Mouse (Mus musculus) megakaryocyte-erythroid progenitor cell, adult 5-6 weeks (primary cell): ENCODE measurements at regions not wholly inside any gene's neighbourhood (a gene's known extent, or its start where the extent isn't known, plus 50 kb on each side); places are given as distances from the start of the nearest gene placed in this dataset.

Source experiments
- ATAC-seq: replicated peaks from 2 replicates; pipeline ENCODE4 v1.8.0; 2016; ENCODE audit warnings: mild to moderate bottlenecking, inconsistent platforms; ENCODE audit not compliant: severe bottlenecking, poor library complexity, low FRiP score, low TSS enrichment

DNA sequence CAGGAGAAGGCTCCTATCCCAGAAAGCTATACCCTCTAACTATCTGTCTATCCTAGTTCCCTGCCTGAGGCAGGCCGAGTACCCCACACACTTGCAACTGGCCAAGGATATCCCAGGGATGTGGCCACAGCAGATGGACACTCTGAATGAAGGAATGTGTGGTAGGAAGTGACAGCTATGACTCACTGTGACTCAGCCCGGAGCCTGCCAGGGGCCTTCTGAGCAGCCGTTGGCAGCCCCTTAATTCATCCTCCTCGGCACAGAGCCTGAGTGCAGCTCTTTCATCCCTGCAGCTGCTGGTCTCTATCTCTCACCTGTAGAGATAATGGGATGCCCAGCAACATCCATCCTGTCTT lies 101.4 kb downstream of the 1810010D01Rik start:
- ATAC-seq: no peak

DNA sequence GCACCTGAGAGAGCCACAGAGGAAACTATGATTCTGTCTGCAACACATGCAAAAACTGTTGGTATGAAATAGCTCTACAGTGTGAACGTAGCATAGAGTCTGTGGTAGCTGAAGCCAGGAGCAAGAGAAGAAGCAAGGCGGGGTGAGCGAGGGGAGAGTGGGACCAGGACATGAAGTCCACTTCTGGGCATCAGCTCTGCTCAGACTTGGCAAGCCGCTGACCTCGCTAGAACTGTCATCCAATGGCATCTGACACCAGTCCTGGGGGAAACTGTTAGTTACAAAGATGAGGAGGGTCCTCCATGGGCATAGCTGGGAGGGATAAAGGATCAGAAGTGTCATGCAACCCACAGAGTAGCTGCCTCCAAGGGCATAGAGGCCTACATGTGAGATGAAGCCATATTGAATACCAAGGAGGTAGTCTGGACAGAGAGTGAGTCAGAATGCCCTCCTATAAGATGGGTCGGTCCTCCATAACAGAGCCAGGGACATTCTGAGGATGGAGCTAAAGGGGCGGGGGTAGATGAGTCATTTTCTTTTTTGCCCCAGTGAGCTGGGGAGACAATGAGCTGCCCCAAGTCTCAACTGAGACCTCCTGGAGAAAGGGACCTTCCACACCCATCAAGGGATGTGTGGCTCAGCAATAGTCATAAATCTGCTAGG lies 102.0 kb downstream of the 1810010D01Rik start:
- no peak for ATAC-seq

DNA sequence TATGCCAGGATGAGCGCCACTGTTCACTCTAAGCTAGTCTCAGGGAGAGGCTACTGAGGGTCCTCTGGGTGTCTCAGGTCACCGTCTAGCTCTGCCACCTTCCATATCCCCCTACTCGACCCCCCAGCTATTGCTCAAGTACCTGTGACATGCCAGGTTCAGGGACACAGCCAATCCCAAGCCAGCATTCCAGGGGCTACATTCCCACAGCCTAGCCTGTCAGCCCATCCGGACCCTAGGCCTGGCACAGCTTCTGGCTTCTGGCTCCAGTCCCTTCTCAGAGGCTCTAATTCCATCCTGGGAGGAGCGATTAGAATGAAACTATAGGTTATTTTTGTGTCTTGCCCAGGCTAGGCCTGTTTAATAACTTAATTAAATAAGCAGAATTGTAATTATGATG lies 105.2 kb downstream of the 1810010D01Rik start:
- no peak for ATAC-seq

DNA sequence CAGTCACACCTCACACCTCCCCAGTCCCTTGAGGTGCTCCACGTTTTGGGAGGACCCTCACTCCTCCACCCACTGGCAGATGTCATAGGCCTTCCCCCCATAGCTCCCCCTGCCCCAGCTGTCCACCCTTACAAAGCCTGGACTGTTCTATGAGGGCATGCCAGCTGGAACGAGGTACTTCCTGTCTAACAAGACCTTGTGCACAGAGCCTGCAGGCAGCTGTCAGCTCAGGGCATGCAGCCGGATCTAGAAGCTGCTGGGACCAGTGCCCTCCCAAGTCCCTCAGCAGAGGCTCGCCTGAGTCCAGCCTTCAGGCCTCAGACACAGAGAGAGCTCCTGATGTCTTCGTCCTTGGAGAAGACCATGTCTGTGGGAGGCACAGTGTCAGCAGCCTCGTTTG lies 105.7 kb downstream of the 1810010D01Rik start:
- ATAC-seq: no peak

DNA sequence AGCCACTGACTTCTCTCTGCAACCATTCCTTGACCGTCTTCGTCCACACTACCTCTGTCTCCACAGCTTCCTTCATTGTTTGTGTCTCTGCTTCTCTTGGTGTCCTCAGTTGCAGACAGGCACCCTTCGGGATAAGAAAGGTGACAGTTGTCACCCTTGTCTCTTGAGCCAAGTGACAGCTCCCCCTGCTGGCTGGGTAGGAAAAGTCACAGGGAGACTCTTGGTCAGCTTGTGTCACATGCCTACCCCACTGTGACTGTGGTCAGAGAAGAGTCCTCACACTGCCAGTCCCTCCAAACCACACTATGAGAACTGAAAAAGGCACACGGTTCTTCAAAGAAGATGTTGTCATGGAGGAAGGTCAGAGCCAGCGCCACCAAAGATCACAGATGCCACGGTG lies 109.6 kb downstream of the 1810010D01Rik start:
- ATAC-seq: no peak

DNA sequence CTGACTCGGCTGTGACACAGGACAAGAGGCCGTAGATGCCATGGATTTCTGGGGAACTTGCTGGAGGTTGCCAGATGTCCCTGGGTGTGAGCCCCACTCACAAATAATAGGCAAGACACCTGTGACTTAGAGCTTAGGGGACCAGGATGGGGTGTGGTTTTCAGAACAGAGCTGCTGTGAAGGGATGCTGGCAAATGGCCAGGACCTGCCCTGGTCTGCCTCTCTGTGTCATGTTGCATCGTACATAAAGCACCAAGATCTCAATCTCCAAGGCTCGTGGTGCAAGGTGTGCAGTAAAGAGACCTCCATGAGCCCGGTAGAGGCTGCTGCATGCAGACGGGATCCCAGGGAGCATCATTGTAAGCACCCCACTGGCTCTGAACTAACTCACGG lies 113.8 kb downstream of the 1810010D01Rik start:
- no peak for ATAC-seq

DNA sequence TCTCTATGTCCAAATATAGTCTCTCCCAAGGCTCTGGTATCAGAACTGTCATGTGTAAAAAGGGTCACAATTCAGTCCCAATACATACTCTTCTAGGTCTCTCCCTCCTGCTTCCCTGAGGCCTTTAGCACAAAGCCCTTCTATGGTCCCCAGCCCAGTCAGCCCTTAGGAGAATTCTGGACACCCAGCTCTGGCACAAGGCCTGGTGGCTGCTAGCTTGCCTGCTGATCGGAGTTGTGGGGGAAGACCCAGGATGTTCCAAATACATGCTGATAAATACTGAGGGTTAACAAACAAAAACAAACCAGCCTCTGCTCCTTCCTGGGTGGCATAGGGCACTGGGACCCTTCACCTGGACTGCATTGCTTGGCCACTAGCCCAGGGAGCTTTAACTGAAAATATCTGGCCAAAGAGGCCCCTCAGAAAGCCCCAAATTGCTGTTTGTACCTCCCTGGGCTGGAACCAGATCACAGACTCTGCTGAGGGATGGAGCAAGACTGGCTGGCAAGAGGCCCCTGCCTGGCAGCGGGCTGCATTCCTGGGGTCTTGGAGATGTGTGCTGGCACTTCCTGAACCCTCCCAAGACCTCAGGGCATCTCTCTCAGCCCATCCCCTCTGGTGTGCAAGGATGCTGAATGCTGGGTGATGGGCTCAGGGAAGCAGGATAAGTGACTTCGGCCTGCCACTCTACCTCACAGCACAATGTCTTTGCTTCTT lies 114.3 kb downstream of the 1810010D01Rik start:
- ATAC-seq: no peak

- no peak for ATAC-seq
Observed at GRCm38 (mm10) chr7:145092392-145093176, 115.3 kb downstream of the 1810010D01Rik start.

DNA sequence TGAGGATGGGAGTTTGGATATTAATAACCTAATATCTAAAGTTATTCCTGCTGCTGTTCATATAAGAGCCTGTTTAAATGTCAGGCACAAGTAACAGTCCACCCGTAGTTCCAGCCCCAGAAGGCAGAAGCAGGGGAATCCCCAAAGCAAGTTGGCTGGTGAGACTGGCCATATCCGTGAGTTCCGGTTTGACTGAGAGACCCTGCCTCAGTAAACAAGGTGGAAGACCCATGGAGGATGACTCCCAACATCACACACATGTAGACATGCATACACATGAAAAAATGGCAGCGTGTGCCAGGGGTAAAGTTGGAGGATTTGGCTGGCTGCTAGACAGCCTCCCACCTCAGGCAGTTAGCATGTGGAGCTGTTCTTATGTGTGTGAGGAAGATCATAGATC lies 117.1 kb downstream of the 1810010D01Rik start:
- no peak for ATAC-seq

DNA sequence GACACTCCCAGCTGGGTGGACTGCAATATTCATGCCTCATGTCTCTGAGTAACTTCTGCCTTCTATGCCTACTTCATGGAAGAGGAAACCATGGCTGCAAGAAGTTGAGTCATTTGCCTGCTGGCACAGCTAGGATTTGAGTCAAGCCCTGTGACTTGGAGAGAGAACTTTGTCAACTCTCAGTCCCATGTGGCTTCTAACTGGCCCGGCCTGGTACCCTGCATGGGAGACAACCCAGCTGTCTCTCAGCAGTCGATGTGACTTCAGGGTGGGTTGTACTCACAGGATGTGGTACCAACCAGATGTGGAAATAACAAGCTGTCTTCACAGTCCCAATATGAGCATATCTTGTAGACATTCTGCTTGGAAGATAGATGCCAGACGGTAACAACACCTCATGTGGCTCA lies 118.6 kb downstream of the 1810010D01Rik start:
- ATAC-seq: no peak

GRCm38 (mm10) chr7:145088655-145089054 lies 119.3 kb downstream of the 1810010D01Rik start:
- no peak for ATAC-seq

- ATAC-seq: no peak
Observed at GRCm38 (mm10) chr7:145087790-145088189, 120.1 kb downstream of the 1810010D01Rik start.

- no peak for ATAC-seq
Observed at GRCm38 (mm10) chr7:145082917-145083752, 124.8 kb downstream of the 1810010D01Rik start.

GRCm38 (mm10) chr7:145071996-145072790 lies 132.5 kb upstream of the Ccnd1 start:
- ATAC-seq: no peak

- ATAC-seq: peak; percentile 59
Observed at GRCm38 (mm10) chr7:145071533-145071932, 131.8 kb upstream of the Ccnd1 start.

DNA sequence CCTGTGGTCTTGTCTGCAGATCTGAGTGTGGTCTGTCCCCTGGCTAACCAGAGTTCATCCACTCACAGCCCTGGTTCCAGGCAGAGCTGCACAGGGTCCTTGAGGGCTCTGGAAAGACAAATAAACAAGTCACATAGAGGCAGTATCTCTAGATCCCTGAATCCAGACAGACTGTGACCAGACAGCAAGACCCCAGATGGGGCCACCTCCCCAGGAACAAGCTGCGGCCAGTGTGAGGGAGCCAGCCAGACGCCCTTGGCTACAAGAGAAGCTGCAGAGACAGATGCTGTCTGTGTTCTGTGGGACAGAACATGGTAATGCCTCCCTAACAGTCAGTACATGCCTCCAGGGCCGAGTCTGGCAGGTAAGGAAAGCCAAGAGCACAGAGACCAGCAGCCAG lies 127.6 kb upstream of the Ccnd1 start:
- no peak for ATAC-seq

DNA sequence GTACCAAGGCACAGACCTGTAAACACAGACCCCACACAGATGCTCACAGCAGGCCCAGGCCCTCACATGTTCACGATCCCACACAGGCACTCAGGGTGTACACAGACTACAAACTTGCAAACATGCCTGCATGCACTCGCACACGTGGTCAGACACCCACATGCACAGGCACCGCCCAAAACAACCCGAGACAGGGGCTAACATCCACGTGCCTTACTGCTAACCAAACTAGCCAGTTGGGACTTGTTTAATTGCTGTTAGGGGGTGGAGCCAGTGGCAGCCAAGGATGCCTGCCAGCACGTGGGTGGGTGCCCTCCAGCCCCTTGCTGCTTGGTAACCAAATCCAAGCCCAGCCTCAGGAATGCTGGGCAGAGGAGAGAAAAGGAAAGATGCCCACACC lies 116.6 kb upstream of the Ccnd1 start:
- no peak; the same call in 1 of the 2 replicates for ATAC-seq

- ATAC-seq: no peak
Observed at GRCm38 (mm10) chr7:145051616-145052015, 111.9 kb upstream of the Ccnd1 start.

DNA sequence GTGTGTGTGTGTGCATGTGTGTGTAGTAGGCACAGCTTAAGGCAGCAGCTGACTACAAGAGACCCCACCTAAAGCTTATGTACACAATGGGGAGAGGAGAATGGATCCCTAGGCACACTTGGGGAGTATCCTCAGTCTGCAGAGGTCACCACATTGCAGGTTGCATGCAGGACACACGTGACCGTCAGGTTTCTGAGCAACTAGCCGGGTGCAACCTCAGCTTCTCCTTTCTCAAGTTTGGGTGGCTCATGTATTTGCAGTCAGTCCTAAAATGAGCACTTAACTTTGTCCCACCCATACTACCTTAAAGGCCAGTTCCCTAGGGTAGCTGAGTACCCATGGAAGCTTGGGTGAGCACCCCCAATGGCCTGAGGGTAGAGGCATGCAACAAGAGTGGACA lies 111.0 kb upstream of the Ccnd1 start:
- ATAC-seq: no peak
